Mouse (Mus musculus) midbrain, embryonic 14.5 days (tissue): ENCODE measurements around the gene Zfp1. TPM values are rescaled to one million over a fixed set of nuclear protein-coding genes. Genes with fewer than 3 reads are reported as not detected.

Experiments
- ATAC-seq: fragments of 200-750 bp; cut with Nextera tagmentation; 2 replicates; pipeline ENCODE4 v1.8.0; 2017; ENCODE audit warnings: moderate number of reproducible peaks, moderate library complexity; ENCODE audit not compliant: low FRiP score, low TSS enrichment
- DNase-seq: peaks from one replicate; pipeline ENCODE4 v3.0.0-alpha.2; 2015
- H3K27ac ChIP-seq: fragments of 300-500 bp; sonication (generic); replicated peaks from 2 replicates; pipeline ENCODE4 v1.5.1; 2014; ENCODE audit warnings: mild to moderate bottlenecking, low read depth, low read length, moderate library complexity
- H3K27me3 ChIP-seq: fragments of 300-500 bp; sonication (generic); 2 replicates; pipeline ENCODE4 v1.6.1; 2014; ENCODE audit warnings: low read length, control low read depth, mixed read lengths; ENCODE audit not compliant: control insufficient read depth, insufficient read depth
- H3K36me3 ChIP-seq: fragments of 300-500 bp; sonication (generic); 2 replicates; pipeline ENCODE4 v1.6.1; 2014; ENCODE audit warnings: low read length, control low read depth; ENCODE audit not compliant: control insufficient read depth, insufficient read depth
- H3K4me1 ChIP-seq: fragments of 300-500 bp; sonication (generic); 2 replicates; pipeline ENCODE4 v1.6.1; 2014; ENCODE audit warnings: mild to moderate bottlenecking, antibody characterized with exemption, low read length, control low read depth; ENCODE audit not compliant: control insufficient read depth, insufficient read depth
- H3K4me2 ChIP-seq: fragments of 300-500 bp; sonication (generic); 2 replicates; pipeline ENCODE4 v1.6.1; 2014; ENCODE audit warnings: mild to moderate bottlenecking, low read length, moderate library complexity
- H3K4me3 ChIP-seq: fragments of 300-500 bp; sonication (generic); replicated peaks from 2 replicates; pipeline ENCODE4 v1.5.1; 2014; ENCODE audit warnings: low read depth, low read length
- H3K9ac ChIP-seq: fragments of 300-500 bp; sonication (generic); replicated peaks from 2 replicates; pipeline ENCODE4 v1.6.1; 2014; ENCODE audit warnings: mild to moderate bottlenecking, low read length, moderate library complexity
- H3K9me3 ChIP-seq: fragments of 300-500 bp; sonication (generic); 2 replicates; pipeline ENCODE4 v1.6.1; 2016; ENCODE audit warnings: low read length, control low read depth, mixed read lengths; ENCODE audit not compliant: control insufficient read depth
- WGBS: fragments of 180-500 bp; shearing (Covaris S2); extraction: QIAGEN DNeasy Blood & Tissue Kit; methylation state at CpG from one replicate; pipeline ENCODE4 v1.1.7; 2014; 5-methylcytosine and 5-hydroxymethylcytosine counted together
- microRNA-seq: library from miRNA; unstranded; fragments of <30 nt; microRNA quantifications from one replicate; pipeline ENCODE4, GENCODE M21; 2016
- polyA plus RNA-seq: library from polyadenylated mRNA; unstranded; fragments of >200 nt; fragmentation: Nextera tagmentation; extraction: Ambion mirVana; gene quantifications from 2 replicates; pipeline ENCODE4 v1.2.1, GENCODE M21; 2014

Zfp1 gene
- polyA plus RNA-seq, 1 experiment from 2014 or later = 33.8 TPM

- Histone ChIP-seq H3K27me3 (no peaks in the 10 kb centered on the region), H3K4me1 (peaks cover 30% of the 10 kb centered on the region), H3K4me3 (no peak overlapping the region), H3K4me2 (peak overlapping the region; percentile 36), H3K36me3 (peaks cover 60% of the 10 kb centered on the region), H3K27ac (peak overlapping the region; percentile 97), H3K9me3 (no peaks in the 10 kb centered on the region), H3K9ac (peak overlapping the region; percentile 43)
- peak; percentile 82 for DNase-seq
- WGBS = 8% methylated on average over 10 of the region's 10 CpGs
- peak; percentile 81 for ATAC-seq
These were observed 73.6 kb downstream of the Zfp1 start for GRCm38 (mm10) chr8:111716603-111717487.

GRCm38 (mm10) chr8:111717488-111717792, 74.2 kb downstream of the Zfp1 start:
- Histone ChIP-seq H3K4me3 (no peak overlapping the region), H3K36me3 (peaks cover 54% of the 10 kb centered on the region), H3K9ac (peak overlapping the region; percentile 43), H3K27me3 (no peaks in the 10 kb centered on the region), H3K27ac (peak overlapping the region; percentile 97), H3K4me1 (peaks cover 30% of the 10 kb centered on the region), H3K9me3 (no peaks in the 10 kb centered on the region), H3K4me2 (peak overlapping the region; percentile 36)
- ATAC-seq (peak; percentile 51; the same call in 1 of the 2 replicates), DNase-seq (peak; percentile 66)
- 27% methylated on average over 4 of the region's 4 CpGs for WGBS

- H3K9me3 ChIP-seq = no peaks in the 10 kb centered on the region
- peak overlapping the region; percentile 20; the same call in 1 of the 2 replicates for H3K9ac ChIP-seq
- peak overlapping the region; percentile 36; the same call in 1 of the 2 replicates for H3K4me2 ChIP-seq
- DNase-seq = peak; percentile 42
- no peak for ATAC-seq
- H3K27me3 ChIP-seq = no peaks in the 10 kb centered on the region
- H3K4me3 ChIP-seq = no peak overlapping the region
- 45% methylated on average over 6 of the region's 6 CpGs for WGBS
- peaks cover 50% of the 10 kb centered on the region for H3K36me3 ChIP-seq
- peak overlapping the region; percentile 97 for H3K27ac ChIP-seq
- peaks cover 30% of the 10 kb centered on the region for H3K4me1 ChIP-seq
These were observed 74.7 kb downstream of the Zfp1 start for GRCm38 (mm10) chr8:111717866-111718265.

GRCm38 (mm10) chr8:111718937-111719336, 75.7 kb downstream of the Zfp1 start:
- DNase-seq (no peak), ATAC-seq (no peak)
- Histone ChIP-seq H3K9ac (no peak overlapping the region), H3K4me1 (peaks cover 30% of the 10 kb centered on the region), H3K27ac (peak overlapping the region; percentile 97), H3K4me3 (no peak overlapping the region), H3K36me3 (peaks cover 39% of the 10 kb centered on the region), H3K9me3 (no peaks in the 10 kb centered on the region), H3K4me2 (no peak overlapping the region), H3K27me3 (no peaks in the 10 kb centered on the region)
- WGBS = 45% methylated on average over 5 of the region's 5 CpGs

GRCm38 (mm10) chr8:111720115-111720544, 76.9 kb downstream of the Zfp1 start:
- peaks cover 30% of the 10 kb centered on the region for H3K4me1 ChIP-seq

More at GRCm38 (mm10) chr8:111720115-111720544, 76.9 kb downstream of the Zfp1 start:
- Histone ChIP-seq H3K4me2 (no peak overlapping the region), H3K27me3 (no peaks in the 10 kb centered on the region), H3K27ac (no peak overlapping the region), H3K9me3 (no peaks in the 10 kb centered on the region), H3K9ac (no peak overlapping the region), H3K4me3 (no peak overlapping the region), H3K36me3 (peaks cover 28% of the 10 kb centered on the region)
- ATAC-seq = no peak
- WGBS = 82% methylated on average over 4 of the region's 4 CpGs
- DNase-seq = no peak

Small RNA genes within 50 kb of the gene (microRNA-seq; reads per million reads assigned to microRNA genes)
- gene Mir7076 = not detected

Other genes starting within 250 kb of the Zfp1 start
- gene Fa2h, start 249.6 kb upstream of the Zfp1 start, polyA plus RNA-seq = 0.24 and 0.39 TPM in 2 replicates
- gene Wdr59, start 121.3 kb upstream of the Zfp1 start, polyA plus RNA-seq = 5.4 and 5.9 TPM in 2 replicates
- gene Znrf1, start 107.3 kb upstream of the Zfp1 start, polyA plus RNA-seq = 99.2 and 108 TPM in 2 replicates
- 0.45 and 0.69 TPM in 2 replicates for gene Ldhd, start 13.0 kb upstream of the Zfp1 start, polyA plus RNA-seq
- not detected in 2 replicates for gene Ctrb1, start 47.6 kb downstream of the Zfp1 start, polyA plus RNA-seq
- gene Bcar1, start 100.4 kb downstream of the Zfp1 start, polyA plus RNA-seq = 43.7 and 52.7 TPM in 2 replicates
- gene Cfdp1, start 210.9 kb downstream of the Zfp1 start, polyA plus RNA-seq = 167 and 184 TPM in 2 replicates
- gene Tmem170, start 233.3 kb downstream of the Zfp1 start, polyA plus RNA-seq = 3.0 and 3.6 TPM in 2 replicates